Mouse (Mus musculus) liver, adult 2 months (tissue): Measurements from ENCODE around the gene Prrc2a.

Experiments used
- CTCF ChIP-seq: fragments of 200-500 bp; IDR thresholded peaks from 2 replicates; pipeline ENCODE4 v1.5.1; 2011; ENCODE audit warnings: low read depth, low read length, control low read depth
- POLR2A ChIP-seq: fragments of 200-500 bp; IDR thresholded peaks from 2 replicates; pipeline ENCODE4 v1.6.1; 2011; ENCODE audit warnings: low read length, control low read depth; ENCODE audit not compliant: insufficient read depth; ENCODE audit errors: extremely low read depth

GRCm38 (mm10) chr17:35140490-35140996, 24.2 kb downstream of the Prrc2a start:
- TF ChIP-seq CTCF, result no peak
- TF ChIP-seq POLR2A, result no peak
